Mouse (Mus musculus) right cerebral cortex, postnatal 14 days (tissue): ENCODE results near the gene Lcn12.

Experiments
- DNase-seq: peaks from one replicate; pipeline ENCODE4 v3.0.0; 2022

Gene Lcn12

DNA sequence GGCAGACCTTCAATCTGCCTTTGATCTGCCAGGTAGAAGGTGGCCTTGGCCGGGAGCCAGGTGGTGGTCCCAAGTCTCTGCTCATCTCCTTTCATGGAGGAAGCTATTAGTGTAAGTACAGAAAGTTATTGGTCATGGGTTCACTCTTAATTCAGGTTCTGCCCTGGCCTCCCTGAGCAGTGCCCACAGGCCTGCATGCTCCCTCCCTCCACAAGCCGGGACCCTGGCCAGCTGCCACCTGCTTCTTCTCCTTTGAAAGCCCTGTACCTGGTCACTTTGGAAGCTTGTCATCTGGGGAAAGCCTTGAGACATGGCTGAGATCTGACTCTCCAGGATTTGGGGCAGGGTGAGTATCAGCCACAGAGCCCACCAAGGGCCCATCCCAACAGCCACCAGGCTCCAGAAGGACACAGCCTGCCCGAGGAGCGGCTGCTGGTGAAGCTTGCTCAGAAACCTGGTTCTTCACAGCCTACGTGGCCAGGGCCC lies at the start of gene Lcn12:
Gene Lcn12, minus strand, starts transcription at position 436 of the 486 bp plus-strand sequence.
- DNase-seq, result no peak

DNA sequence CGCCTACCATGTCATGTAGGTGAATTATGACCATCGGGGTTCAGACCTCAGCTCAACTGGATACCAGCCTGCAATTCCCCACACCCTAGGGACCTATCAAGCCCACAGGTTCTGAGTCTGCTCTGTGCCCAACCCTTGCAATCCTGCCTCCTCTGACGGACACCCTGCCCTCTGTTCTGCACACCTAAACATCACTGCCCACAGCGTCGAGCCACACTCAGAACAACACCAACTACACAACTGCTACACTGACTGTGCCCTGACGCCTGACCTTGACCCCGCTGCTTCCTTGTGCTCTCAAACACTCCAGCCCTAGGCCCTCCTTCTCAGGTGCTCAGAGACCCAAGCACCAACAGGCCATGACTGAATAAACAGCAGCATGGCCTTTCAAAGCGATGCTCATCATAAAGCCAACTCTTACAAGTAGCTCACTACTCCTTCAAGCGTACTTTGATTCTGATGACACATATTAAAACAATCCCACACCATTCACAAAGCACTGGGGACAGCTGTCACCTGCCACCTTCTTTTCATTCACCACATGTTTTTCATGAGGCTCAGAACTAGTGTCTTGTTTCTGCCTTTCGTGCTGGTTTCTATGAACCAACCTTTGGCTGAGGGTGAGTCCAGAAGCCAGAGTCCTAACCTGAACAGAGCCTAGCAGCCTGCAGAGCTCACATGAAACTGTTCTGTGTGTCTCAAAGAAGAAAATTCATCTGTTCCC lies 48.1 kb upstream of the Lcn12 start:
- no peak for DNase-seq

DNA sequence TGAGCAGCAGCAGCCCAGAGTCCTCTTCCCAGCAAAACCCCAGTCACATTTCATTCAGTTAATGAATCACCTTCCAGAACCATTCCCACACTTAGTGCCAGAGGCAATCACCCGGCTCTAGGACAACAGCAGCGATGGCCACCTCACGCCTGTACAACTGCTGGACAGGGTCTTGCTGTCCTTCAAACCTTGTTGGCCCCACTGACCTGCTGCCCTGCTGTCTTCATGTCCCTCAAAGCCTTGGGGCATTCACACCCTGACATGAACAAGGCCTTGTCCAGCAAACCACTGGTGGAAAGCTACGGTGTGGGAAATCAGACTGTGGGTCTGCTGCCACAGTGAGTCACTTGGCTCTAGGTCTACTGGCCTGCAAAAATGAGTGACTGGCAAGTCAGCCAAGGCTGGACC lies 46.8 kb upstream of the Lcn12 start:
- no peak for DNase-seq

DNA sequence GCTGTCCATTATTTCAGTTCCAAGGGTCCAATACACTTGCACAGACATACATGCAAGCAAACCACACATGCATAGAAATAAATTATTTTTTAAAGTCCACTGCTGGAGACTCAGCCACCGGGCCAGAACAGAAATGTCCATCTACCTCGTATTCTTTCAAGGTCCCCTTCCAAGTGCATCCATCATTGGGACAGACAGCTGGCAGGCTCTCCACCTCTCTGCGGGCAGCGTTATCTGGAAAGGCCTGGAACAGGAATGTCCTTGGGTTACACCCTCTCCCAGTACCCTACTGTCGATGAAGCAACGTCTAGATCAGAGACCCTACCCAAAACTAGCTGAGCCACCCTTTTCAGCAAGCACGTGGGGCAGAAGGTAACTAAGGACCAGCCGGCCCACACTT lies 42.8 kb upstream of the Lcn12 start:
- no peak for DNase-seq

DNA sequence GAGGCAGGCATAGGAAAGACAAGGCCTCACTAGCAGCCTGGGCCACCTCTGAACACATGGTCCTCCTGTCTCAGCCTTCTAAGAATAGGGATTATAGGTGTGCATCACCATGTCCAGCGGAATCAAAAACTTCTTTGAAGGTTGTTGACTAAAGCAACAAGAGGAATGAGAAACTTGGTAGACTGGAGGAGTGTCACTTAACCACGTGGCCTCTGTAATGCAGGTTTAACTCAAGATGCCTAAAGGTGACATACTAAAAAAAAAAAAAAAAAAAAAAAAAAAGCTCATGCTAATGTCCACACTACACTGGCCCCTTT lies 41.1 kb upstream of the Lcn12 start:
- DNase-seq, result no peak

DNA sequence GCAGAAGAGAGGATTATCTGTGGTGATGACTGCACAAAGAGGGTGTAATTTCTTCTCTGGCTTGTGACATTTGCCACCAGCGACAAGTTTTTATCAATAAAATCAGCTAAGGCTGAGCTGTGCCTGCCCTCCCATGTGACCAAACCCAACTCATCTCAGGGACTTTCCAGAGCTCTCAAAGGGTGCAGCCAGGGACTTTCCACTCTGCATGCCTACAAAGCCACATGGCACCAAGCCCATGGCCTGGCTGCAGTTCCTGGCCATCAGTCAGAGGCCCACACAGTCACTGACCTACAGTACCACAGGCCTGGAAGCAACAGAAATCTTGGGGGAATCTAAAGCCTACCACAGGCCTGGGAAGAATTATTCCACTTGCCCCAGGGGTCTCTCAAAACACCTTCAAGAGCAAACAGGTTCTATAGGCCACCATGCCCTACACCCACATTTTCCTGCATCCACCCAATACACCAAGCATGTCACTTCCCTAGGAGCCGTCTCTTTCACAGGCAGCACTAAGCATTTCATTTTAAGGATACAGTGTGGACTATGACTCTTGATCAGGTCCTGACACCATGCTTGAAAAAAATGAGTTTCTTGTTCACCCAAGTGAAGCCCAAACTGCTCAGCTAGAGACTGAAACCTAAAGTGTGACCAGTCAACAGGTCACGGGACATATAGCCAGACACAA lies 40.6 kb upstream of the Lcn12 start:
- peak; percentile 15 for DNase-seq

DNA sequence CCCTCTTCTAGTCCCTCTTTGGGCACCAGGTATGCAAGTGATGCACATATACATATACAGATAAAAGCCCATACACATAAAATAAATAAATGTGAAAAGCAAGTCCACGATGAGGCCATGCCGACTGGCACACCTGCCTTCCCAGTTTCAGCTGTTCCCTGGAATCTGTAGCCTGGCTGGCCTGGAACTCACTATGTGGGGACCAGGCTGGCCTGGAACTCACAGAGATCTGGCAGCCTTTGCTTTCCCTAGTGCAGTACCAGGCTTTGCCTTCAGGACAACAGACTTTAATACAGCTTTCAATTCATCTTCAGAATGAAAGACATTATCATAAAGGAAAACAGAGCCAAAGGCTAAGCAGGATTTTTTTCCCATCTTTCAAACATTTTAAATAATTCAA lies 40.0 kb upstream of the Lcn12 start:
- no peak for DNase-seq

DNA sequence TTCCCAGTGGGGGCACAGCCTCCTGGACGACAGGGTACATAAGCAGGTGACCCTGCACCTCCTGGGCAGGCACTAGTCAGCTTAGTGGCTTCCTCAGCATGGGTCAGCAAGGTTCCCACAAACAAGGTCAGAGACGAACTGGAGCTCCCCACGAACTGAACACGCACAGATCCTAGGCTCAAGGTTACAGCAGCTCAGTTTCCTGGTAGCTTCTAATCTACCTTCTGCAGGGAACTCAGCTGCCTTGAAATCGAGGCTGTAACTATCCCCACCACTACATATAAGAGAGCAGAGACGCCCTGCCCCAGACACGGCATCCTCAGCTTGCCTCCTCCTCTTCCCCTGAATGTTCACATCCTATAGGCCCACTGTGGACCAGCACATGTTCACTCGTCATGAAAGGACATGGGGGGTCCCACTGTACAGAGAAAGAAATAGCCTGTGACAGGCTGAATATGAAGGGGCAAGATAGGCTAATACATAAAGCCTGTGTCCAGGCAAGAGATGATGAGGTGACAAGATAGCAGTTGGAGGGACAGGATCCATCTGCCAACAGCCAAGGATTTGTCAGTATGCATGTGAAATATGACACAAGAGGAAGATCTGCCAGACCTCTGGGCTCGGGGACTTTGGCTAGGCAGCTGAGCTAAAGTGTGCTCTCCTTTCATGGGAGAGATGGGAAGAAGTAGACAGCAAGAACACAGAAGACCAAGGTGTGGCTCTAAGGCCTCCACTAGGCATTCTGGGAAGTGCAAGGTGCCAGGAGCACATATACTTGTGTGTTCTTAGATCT lies 33.0 kb upstream of the Lcn12 start:
- no peak for DNase-seq

DNA sequence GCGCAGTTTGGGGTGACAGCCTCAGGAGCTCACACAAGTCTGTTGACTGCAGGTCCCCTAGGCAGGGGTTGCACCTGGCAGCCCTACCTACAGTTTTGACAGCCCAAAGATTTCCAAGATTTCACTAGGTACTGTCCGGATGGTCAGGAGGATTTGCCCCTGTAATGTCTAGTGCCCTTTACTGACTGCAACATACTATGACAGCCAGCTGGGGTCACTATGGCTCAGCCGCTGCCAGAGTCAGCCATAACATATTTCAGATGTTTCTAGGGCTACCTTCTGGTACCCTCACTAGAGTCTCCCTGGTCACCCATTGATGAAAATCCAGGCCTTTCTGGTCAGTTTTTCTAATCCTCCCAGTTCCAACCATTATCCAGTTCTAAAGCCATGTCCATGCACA lies 16.2 kb upstream of the Lcn12 start:
- DNase-seq, result no peak

DNA sequence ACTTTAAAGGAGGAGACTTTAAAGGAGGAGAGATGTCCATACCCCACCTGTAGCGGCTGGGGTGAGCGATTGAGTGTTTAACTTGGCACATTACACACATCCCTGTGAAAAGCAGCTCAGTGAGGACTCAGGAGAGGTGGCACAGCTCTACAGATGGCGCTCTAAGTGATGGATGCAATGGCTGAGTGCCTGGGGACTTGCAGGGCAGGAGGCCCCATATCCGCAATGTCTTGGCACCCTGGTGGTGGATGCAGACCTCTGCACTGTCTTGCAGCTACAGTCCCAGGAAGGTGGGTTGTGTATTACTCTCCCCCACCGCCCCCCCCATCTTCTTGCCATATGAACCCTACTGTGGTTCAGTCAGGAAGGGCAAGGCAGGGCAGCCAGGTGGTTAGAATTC lies 13.3 kb upstream of the Lcn12 start:
- no peak for DNase-seq

DNA sequence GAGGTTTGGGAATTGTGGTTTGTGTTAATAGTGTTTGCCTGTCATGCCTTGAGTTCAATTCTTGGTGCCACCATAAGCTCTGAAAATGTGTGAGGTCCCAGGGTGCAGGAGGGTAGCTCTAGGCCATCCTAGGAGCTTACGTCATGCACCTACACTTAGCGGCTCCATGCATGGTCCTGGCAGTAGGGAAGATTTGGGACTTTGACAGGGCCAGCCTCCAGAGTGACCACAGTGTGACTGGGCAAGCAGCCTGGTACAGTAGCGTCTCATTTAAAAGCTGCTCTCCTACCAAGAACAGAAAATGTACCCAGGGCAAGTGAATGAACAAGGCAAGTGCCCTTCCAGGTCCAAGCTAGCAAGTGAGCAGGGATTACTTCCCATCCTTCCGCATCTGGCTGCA lies 12.1 kb upstream of the Lcn12 start:
- DNase-seq, result no peak

DNA sequence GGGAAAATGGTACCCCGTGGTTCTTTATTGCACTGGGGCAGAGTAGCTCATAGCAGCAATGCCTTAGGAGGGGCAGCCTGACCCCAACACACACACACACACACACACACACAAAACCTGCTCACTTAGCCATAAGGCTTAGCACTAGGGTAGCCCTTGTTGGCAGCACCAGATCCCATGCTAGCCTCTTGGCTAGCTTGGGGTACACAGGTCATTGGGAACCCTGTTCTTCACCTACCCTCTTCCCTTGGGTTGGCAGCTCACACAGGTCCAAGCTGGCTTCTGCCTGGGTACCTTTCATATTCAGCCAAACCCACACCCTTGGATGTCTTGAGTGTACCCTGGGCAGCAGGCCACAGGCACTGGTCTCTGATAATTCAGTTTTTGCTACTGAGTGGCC lies 11.3 kb upstream of the Lcn12 start:
- no peak for DNase-seq

DNA sequence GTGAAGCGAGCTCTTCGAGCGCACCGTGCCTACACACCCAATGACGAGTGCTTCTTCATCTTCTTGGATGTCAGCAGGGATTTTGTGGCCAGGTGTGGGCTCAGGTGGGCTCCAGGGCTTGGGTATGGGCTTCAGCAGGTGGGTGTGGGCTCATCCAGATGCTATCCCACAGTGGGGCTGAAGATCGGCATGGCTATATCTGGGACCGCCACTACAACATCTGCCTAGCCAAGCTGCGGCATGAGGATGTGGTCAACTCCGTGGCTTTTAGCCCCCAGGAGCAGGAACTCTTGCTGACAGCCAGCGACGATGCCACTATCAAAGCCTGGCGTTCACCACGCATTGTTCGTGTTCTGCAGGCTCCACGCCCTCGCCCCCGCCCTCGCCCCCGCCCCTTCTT lies 10.8 kb upstream of the Lcn12 start:
- DNase-seq, result no peak

DNA sequence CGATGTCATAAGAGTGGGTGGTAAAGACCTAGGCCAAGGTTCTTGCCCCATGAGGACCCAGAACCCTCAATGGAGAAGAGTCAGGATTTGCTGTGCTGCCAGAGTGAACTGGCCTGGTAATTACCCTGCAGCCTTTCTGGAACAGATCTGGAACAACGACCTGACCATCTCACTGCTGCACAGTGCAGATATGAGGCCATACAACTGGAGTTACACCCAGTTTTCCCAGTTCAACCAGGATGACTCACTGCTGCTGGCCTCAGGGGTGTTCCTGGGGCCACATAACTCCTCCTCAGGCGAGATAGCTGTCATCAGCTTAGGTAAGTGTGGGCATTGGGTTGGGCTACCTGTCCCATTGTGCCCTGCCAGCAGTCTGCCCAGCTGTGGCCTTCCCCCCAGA lies 9.0 kb upstream of the Lcn12 start:
- DNase-seq, result no peak

DNA sequence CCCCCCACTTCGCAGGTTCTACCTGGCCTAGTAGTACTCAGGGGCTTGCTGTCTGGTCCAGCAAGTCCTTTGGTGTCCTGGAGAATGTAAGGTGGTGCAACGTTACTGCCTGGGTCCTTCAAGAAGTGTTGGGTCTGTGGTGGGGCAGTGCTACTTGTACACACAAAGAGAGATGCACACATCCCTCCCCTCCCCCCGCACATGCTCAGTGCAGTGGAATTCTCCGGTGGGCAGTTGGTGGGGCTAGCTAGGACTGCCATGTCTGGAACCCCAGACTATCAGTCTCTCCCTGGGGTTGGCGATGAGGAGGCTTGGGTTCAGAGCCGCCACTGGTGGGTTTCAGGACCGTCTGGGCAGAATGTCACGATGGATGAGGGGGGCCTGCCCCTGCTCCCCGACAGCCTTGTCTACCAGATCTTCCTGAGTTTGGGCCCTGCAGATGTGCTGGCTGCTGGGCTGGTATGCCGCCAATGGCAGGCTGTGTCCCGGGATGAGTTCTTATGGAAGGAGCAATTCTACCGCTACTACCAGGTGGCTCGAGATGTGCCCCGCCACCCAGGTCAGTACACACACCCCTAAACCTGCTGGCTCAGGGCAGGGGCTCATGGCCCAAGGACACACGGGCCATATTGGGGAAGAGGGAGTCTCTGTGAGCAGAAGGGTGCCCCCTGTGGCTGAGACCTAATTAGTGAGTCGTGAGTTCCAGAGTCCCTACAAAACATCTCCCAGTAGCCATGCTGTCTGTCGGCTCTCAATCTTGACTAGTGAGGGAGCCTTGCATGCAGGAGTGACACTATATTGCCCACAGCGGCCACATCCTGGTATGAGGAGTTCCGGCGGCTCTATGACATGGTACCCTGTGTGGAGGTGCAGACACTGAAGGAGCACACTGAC lies 8.1 kb upstream of the Lcn12 start, which contains the start of gene C8g:
Gene C8g, minus strand, starts transcription at position 127 of the 894 bp plus-strand sequence.
- DNase-seq, result no peak

DNA sequence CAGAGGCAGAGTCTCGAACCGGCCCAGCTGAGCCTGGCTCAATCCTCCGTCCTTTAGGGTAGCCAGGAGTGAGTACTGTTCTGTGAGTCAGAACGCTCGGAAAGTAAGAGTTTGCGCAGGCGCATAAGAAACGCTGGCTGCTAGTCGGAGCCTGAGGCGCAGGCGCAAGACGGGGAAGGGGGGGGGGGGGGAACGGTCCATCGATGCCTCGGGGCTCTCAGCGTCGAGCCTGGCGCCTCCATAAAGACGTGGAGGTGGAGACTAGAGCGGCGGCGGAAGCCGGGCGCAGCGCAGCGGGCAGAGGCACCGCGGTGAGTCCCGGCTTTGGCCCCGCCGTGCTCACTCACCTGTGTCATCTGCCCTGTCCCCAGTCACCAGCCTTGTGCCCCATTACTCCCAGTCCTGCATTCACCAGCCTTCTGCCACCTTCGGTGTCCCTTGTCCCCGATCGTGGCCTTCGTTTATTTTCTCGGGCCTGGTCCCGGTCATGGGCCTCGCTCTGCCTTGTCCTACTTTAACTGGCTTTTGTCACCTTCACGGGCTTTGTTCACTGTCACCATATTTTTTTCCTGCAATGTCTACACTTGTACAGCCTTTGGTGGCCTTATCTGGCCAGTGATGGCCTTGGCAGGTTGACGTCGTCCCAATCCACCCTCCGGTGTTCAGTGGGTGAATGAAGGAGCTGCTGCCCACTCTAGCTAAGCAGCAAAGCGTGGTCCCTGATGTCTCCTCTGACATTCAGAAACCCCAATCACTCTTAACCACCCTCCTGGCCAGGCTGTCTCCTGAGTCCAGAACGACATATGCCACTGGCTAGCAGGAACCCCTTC lies 7.1 kb upstream of the Lcn12 start, which contains the start of gene Fbxw5:
Gene Fbxw5, plus strand, starts transcription at position 175 of the 830 bp plus-strand sequence.
- DNase-seq, result peak; percentile 86

DNA sequence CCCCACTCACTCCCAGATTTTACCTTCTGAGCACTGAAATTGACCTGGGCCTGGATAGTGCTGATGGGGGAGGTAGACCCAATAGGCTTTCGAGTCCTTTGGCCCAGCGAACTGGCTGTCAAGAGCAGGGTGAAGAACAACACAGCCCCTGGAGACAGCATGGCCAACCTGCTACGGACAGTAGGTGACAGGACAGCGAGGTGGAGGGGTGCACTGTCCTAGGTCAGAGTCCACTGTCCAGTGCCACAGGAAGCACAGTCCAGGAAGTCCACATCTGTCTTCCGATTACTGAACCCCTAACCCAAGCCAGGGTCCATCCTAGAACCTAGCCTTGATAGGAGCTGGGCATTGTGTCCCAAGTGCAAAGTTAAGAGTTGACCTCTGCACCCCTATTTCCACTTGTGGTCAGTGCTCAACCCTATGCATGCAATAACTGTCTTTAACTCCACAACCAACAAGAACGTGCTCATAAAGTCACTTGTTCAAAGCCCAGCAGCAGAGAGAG lies 6.4 kb upstream of the Lcn12 start:
- DNase-seq, result no peak

DNA sequence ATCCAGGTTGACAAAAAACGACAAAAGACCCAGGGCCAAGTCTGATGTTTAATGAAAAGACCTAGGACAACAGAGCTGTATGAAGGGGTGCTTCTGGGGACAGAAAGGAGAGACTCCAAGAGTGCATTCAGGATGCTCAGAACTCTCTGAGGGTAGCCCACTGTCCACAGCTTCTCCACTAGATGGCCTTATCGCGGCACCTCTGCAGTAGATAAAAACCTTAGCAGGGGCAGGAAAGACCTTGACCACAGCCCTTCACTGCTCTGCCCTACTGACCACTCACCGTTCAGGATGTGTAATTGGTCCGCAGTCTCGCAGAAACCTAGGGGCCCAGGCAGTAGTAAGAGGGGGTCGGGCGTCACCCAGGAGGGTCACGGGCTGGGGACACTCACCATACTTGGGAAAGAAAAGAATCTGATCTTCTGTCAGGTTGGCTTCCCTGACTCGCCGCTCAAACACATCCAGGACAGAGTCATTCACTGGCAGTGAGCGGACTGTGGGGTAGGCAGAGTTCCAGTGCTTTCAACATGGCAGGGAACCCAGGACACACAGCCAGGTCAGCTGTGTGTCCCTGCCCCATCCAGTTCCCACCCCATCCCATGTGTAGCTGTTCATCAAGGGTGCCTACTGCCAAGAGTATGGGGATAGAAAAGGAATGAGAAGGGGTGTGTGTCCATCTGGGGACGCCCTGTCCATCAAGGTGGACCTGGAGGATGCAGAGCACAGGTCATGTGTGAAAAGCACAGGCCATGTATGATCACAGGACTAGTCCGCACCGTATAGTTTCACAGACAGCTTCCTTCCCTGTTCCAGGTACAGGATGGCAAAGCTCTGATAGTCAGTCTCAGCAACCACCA lies 5.1 kb upstream of the Lcn12 start:
- DNase-seq, result no peak

DNA sequence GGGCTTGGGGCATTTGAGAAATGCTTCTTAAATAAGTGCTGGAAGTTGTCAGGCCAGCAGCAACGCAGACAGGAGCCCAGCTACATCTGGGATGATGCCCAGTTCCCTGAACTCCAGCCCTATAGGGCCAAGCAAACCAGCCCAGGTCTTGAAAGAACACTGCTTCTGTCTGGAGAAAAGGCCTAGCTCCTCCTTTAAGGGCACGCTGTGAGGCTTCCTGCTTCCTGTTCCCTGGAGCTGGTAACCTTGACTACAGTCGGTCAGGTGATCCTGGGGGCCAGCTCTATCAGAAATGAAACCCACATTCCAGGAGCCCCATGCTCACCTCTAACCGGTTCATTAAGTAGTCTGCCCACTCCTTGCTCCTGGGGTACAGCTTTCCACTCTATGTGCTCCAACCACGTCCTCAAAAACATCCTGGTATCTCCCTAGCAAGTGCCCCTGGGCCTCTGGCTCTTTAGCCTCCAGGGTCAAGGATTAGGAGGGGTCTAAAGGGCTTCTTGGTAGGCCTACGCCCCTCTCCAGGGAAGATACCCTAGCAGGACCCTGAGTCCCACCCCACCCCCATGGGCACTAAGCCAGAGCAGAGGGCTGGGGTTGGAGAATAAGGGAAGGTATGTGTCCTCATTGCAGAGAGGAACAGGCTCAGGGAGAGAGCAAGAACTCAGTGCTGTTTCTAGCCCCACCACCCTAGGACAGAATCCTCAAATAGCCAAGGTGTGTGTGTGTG lies 4.3 kb upstream of the Lcn12 start:
- DNase-seq, result no peak

DNA sequence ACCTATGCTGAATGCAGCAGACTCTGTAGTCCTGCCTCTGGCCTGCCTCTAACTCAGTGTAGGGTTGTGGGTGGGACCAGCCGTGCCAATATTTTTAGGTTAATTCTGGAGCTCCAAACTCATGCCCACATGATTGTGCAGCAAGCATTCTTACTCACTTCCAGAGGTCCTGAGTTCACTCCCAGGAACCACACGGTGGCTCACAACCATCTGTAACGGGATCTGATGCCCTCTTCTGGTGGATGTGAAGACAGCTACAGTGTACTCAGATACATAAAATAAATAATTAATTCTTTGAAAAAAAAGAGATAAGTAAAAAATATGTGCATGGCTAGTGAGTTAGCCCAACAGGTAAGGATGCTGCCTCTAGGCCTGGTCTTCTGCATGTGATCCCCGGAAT lies 2.8 kb upstream of the Lcn12 start:
- no peak for DNase-seq
